Mouse (Mus musculus) heart, embryonic 16.5 days (tissue): Measurements from ENCODE around the gene Adh7. TPM values are rescaled to one million over a fixed set of nuclear protein-coding genes. Genes with fewer than 3 reads are reported as not detected.

Experiments
- ATAC-seq: fragments of 200-750 bp; cut with Nextera tagmentation; replicated peaks from 2 replicates; pipeline ENCODE4 v1.8.0; 2017; ENCODE audit warnings: moderate number of reproducible peaks; ENCODE audit not compliant: insufficient read depth, low FRiP score; ENCODE audit errors: extremely low read depth
- H3K27ac ChIP-seq: fragments of 300-500 bp; sonication (generic); 2 replicates; pipeline ENCODE4 v1.5.1; 2014; ENCODE audit warnings: mild to moderate bottlenecking, low read length, control low read depth, moderate library complexity
- H3K27me3 ChIP-seq: fragments of 300-500 bp; sonication (generic); 2 replicates; pipeline ENCODE4 v1.6.1; 2014; ENCODE audit warnings: low read length, mixed read lengths; ENCODE audit not compliant: control insufficient read depth, insufficient read depth
- H3K36me3 ChIP-seq: fragments of 300-500 bp; sonication (generic); 2 replicates; pipeline ENCODE4 v1.6.1; 2014; ENCODE audit not compliant: control insufficient read depth, insufficient read depth
- H3K4me1 ChIP-seq: fragments of 300-500 bp; sonication (generic); 2 replicates; pipeline ENCODE4 v1.6.1; 2014; ENCODE audit warnings: low read length, mixed read lengths; ENCODE audit not compliant: control insufficient read depth, insufficient read depth
- H3K4me2 ChIP-seq: fragments of 300-500 bp; sonication (generic); 2 replicates; pipeline ENCODE4 v1.6.1; 2014; ENCODE audit warnings: low read depth, mild to moderate bottlenecking, control low read depth, low read length
- H3K4me3 ChIP-seq: fragments of 300-500 bp; sonication (generic); 2 replicates; pipeline ENCODE4 v1.5.1; 2014; ENCODE audit warnings: mild to moderate bottlenecking, control low read depth, low read length
- H3K9ac ChIP-seq: fragments of 300-500 bp; sonication (generic); 2 replicates; pipeline ENCODE4 v1.6.1; 2014; ENCODE audit warnings: low read length, control low read depth
- H3K9me3 ChIP-seq: fragments of 300-500 bp; sonication (generic); replicated peaks from 2 replicates; pipeline ENCODE4 v1.6.1; 2016; ENCODE audit warnings: low read length; ENCODE audit not compliant: control insufficient read depth
- WGBS: fragments of 180-500 bp; shearing (Covaris S2); extraction: QIAGEN DNeasy Blood & Tissue Kit; methylation state at CpG from one replicate; pipeline ENCODE4 v1.1.7; 2014; 5-methylcytosine and 5-hydroxymethylcytosine counted together
- polyA plus RNA-seq: library from polyadenylated mRNA; unstranded; fragments of >200 nt; fragmentation: Nextera tagmentation; extraction: Ambion mirVana; gene quantifications from 2 replicates; pipeline ENCODE4 v1.2.1, GENCODE M21; 2015

The Adh7 gene
- polyA plus RNA-seq, 1 experiment from 2014 or later: 0.30 TPM

GRCm38 (mm10) chr3:138255780-138256550, 38.4 kb downstream of the Adh7 start:
- Histone ChIP-seq H3K27ac (no peak overlapping the region), H3K4me3 (no peak overlapping the region), H3K9me3 (no peaks in the 10 kb centered on the region), H3K9ac (no peak overlapping the region), H3K4me2 (no peak overlapping the region), H3K27me3 (no peaks in the 10 kb centered on the region), H3K4me1 (no peaks in the 10 kb centered on the region), H3K36me3 (no peaks in the 10 kb centered on the region)
- 45% methylated on average over 9 of the region's 9 CpGs for WGBS
- no peak for ATAC-seq

- H3K4me3 ChIP-seq: no peak within 1 kb of the TSS
- H3K27ac ChIP-seq: no peak within 1 kb of the TSS
- H3K36me3 ChIP-seq: no peaks in the 10 kb centered on the region
- WGBS: 71% methylated on average over 11 of the region's 11 CpGs
- no peak within 1 kb of the TSS for H3K9ac ChIP-seq
- no peak for ATAC-seq
- H3K4me1 ChIP-seq: no peaks in the 10 kb centered on the region
- H3K4me2 ChIP-seq: no peak within 1 kb of the TSS
- H3K9me3 ChIP-seq: no peaks in the 10 kb centered on the region
- no peaks in the 10 kb centered on the region for H3K27me3 ChIP-seq
Observed at GRCm38 (mm10) chr3:138260721-138261669, 43.4 kb downstream of the Adh7 start, which contains the start of gene Adh1. Adh1 (plus strand) TSS chr3:138260991.

- 26% methylated on average over 4 of the region's 4 CpGs for WGBS
- Histone ChIP-seq H3K27me3 (no peaks in the 10 kb centered on the region), H3K4me2 (no peak overlapping the region), H3K36me3 (no peaks in the 10 kb centered on the region), H3K9ac (no peak overlapping the region), H3K27ac (no peak overlapping the region), H3K4me1 (no peaks in the 10 kb centered on the region), H3K9me3 (no peaks in the 10 kb centered on the region), H3K4me3 (no peak overlapping the region)
- ATAC-seq: no peak
Observed at GRCm38 (mm10) chr3:138262568-138262967, 45.0 kb downstream of the Adh7 start.

GRCm38 (mm10) chr3:138263154-138263930, 45.8 kb downstream of the Adh7 start:
- Histone ChIP-seq H3K36me3 (no peaks in the 10 kb centered on the region), H3K27me3 (no peaks in the 10 kb centered on the region), H3K4me2 (no peak overlapping the region), H3K9ac (no peak overlapping the region), H3K27ac (no peak overlapping the region), H3K4me3 (no peak overlapping the region), H3K4me1 (no peaks in the 10 kb centered on the region), H3K9me3 (no peaks in the 10 kb centered on the region)
- ATAC-seq: no peak
- 71% methylated on average over 5 of the region's 5 CpGs for WGBS

- Histone ChIP-seq H3K9ac (no peak overlapping the region), H3K4me3 (no peak overlapping the region), H3K27ac (no peak overlapping the region), H3K9me3 (no peaks in the 10 kb centered on the region), H3K4me2 (no peak overlapping the region), H3K4me1 (no peaks in the 10 kb centered on the region), H3K27me3 (no peaks in the 10 kb centered on the region), H3K36me3 (no peaks in the 10 kb centered on the region)
- 72% methylated on average over 3 of the region's 3 CpGs for WGBS
- no peak for ATAC-seq
Observed at GRCm38 (mm10) chr3:138264648-138265047, 47.1 kb downstream of the Adh7 start.

- Histone ChIP-seq H3K4me1 (no peaks in the 10 kb centered on the region), H3K27ac (no peak overlapping the region), H3K36me3 (no peaks in the 10 kb centered on the region), H3K9me3 (no peaks in the 10 kb centered on the region), H3K4me3 (no peak overlapping the region), H3K4me2 (no peak overlapping the region), H3K27me3 (no peaks in the 10 kb centered on the region), H3K9ac (no peak overlapping the region)
- ATAC-seq: no peak
- WGBS: 19% methylated on average over 1 of the region's 1 CpGs
Observed at GRCm38 (mm10) chr3:138270507-138270906, 52.9 kb downstream of the Adh7 start.

- 86% methylated on average over 2 of the region's 2 CpGs for WGBS
- ATAC-seq: no peak
Observed at GRCm38 (mm10) chr3:138271297-138271696, 53.7 kb downstream of the Adh7 start.

GRCm38 (mm10) chr3:138273080-138273479, 55.5 kb downstream of the Adh7 start:
- Histone ChIP-seq H3K27ac (no peak overlapping the region), H3K4me2 (no peak overlapping the region), H3K27me3 (no peaks in the 10 kb centered on the region), H3K36me3 (no peaks in the 10 kb centered on the region), H3K9me3 (no peaks in the 10 kb centered on the region), H3K9ac (no peak overlapping the region), H3K4me3 (no peak overlapping the region), H3K4me1 (no peaks in the 10 kb centered on the region)
- WGBS: 75% methylated on average over 7 of the region's 7 CpGs
- ATAC-seq: no peak

More at GRCm38 (mm10) chr3:138271297-138271696, 53.7 kb downstream of the Adh7 start:
- H3K36me3 ChIP-seq: no peaks in the 10 kb centered on the region
- no peak overlapping the region for H3K9ac ChIP-seq
- no peaks in the 10 kb centered on the region for H3K27me3 ChIP-seq
- no peaks in the 10 kb centered on the region for H3K9me3 ChIP-seq
- no peak overlapping the region for H3K4me3 ChIP-seq
- H3K27ac ChIP-seq: no peak overlapping the region
- no peaks in the 10 kb centered on the region for H3K4me1 ChIP-seq
- H3K4me2 ChIP-seq: no peak overlapping the region
